Mouse (Mus musculus) heart, adult 11 months (tissue): ENCODE results near the gene Kirrel.

Experiments
- DNase-seq: peaks from one replicate; pipeline ENCODE4 v3.0.0; 2022

Gene Kirrel

GRCm38 (mm10) chr3:87165291-87165881 lies 9.2 kb downstream of the Kirrel start:
- DNase-seq, result peak; percentile 90

- DNase-seq, result peak; percentile 82
Observed at GRCm38 (mm10) chr3:87164099-87164815, 10.3 kb downstream of the Kirrel start.

GRCm38 (mm10) chr3:87163116-87163515 lies 11.4 kb downstream of the Kirrel start:
- DNase-seq, result peak; percentile 89

DNA sequence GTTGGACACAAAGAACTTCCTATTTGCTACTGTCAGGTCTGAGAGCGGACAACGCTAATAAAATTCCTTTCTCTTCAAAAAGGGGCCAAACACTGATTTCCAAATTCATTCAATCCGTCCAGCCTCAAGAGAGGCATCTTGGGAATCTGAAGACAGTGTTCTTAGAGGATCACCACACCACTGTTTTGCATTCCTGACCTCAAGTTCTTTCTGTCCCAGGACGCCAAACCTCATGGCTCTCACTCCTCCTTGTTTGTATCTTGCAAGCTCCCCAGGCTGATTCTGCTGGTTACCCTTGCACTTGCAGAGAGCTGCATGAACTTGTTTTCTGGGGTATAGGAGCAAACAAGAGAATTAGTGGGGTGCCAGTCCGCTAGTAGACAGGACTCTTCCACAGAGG lies 12.2 kb downstream of the Kirrel start:
- peak; percentile 94 for DNase-seq

- DNase-seq, result peak; percentile 88
Observed at GRCm38 (mm10) chr3:87161601-87162000, 12.9 kb downstream of the Kirrel start.

DNA sequence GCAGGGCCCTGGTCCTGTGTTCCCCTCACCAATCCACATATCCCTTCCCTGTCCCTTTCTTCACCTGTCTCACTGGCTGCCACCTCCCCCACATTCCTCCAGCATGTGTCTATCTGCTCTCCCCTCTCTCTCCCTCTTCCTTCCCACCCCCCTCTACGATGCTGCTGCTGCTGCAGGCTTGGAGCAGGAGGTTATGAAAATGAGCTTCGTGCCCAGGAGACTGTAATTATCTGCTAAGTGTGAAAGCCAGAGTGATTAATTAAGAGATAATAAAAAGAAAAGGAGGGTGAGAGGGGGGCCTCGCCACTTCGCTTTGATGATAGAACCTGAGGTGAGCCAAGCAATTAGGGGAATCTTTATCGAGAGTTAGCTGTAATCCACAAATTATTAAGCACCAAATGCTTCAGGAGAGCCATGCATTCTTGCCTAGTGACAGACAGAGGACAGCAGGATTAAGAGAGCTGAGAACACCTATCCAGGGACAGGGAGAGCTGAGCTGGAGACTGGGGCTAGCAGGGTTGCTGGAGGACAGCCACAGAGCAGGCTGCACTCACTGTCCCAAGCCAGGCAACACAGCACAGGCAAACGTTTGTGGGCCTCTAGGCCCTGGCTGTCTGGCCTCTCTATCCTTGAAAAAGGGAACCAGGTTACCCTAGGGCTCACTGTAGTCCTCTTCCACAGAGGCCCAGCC lies 13.6 kb downstream of the Kirrel start:
- DNase-seq, result peak; percentile 90

DNA sequence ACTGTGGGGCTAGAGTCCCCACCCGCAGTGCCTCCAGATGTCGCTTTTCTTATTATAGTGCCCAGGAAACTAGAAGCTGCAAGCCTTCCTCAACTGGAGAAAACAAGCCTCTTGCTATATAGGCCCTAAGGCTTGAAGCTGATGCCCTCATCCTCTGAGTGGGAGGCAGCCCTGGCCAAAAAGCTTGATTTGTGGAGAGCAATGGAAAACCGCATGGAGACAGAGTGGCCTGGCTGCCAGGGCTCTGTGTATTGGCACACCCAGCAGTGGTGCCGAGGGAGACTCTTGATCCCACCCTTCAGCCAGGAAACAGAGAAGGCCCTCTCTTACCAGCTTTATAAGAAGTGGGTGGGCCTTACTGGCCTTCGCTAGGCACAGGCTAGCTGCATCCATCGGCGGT lies 15.4 kb downstream of the Kirrel start:
- DNase-seq, result peak; percentile 88

DNA sequence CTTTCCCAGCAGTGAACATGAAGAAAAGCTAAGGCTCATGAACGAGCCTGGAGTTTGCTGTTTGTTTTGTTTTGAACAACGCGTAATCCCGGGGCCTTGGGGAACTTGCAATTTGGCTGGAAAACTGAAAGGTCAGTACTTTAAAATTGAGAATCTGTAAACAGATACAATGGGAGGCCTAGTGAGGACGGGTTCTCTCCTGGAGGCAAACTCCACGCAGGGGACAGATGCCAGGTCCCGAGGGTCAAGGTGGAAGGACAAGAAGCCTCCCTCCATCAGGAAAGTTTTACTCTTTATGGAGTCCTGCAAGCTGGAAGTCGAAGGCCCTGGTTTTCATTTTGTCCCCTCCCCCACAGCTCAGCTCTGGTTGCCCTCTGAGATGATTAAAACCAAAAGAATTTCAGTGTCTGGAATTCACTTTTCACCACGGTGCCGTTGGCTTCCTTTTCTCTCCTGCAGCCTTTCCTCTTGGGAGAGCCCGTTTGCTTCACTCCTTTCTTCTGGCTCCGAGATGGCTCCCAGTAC lies 16.7 kb downstream of the Kirrel start:
- DNase-seq, result peak; percentile 96

- DNase-seq, result no peak
Observed at GRCm38 (mm10) chr3:87157297-87157696, 17.2 kb downstream of the Kirrel start.

GRCm38 (mm10) chr3:87154398-87155287 lies 19.9 kb downstream of the Kirrel start:
- no peak for DNase-seq

DNA sequence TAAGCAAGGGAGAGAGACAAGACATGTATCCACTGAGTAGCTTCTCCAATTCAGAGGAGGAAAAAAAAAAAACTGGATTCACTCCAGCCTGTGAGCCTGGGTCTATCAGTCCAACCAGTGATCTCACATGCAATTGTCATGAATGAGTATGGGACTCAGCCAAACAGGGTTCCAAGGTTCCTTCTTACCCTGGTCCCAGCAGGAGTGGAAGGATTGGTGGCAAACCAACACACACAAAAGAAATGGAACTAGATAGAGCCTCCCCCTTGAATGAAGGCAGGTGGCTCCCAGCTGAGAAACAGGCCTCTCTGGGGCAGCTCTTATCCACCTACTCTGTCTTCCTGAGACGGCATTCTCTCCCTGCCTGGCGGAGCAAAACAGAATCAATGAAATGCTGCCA lies 21.5 kb downstream of the Kirrel start:
- peak; percentile 92 for DNase-seq

DNA sequence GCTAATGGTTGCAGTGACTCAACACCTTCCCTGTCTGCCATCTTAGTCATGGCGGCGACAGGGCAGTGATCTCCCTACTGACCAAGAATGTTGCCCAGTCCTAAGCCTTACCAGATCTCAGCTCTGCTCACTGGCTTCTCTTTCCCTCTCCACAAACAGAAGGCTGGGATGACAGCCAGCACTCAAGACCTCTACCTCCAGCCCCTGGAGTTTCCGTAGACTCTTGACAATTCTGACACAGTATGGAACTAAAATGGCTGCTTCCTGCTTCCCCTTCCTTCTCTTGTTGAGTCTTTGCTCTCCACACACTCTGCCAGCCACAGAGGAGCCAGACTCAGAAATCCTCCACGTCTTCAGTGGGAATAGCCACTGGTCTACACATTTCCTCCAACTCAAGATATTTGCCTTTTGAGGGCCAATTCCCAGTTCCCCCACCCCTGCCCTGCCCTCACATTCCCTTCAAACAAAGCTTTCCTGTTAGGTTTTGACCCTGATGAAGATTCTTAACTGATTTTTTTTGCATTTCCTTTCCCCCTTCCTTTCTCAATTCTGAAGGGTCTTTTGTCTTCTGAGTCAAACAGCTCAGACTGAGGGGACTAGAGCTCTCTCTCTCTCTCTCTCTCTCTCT lies 22.3 kb downstream of the Kirrel start:
- DNase-seq, result peak; percentile 88

DNA sequence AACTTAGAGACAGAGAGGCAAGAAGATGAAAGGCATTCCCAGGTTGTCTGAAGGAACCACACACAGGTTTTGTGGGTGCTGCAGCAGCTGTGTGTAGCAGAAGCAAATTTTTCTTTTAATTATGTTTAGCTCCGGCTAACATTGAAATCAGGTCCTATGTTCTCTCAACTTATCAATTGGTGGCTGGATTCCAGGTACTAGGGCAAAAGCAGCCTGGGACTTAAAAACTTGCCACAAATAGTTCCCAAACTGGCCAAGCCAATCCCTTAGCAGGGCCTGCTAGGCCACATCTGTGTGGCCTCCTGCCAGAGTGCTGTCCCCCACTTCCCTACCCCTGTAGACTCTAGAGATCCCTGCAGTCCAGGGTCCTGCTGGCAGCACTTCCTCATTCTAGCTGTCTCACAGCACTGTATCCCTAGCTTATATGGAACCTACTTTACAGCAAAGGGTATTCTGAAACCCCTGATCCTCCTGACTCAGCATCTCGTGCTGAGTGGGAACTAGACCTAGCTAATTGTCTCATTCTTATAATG lies 23.2 kb downstream of the Kirrel start:
- peak; percentile 97 for DNase-seq

- peak; percentile 97 for DNase-seq
Observed at GRCm38 (mm10) chr3:87150689-87151244, 23.8 kb downstream of the Kirrel start.

- DNase-seq, result no peak
Observed at GRCm38 (mm10) chr3:87150056-87150688, 24.4 kb downstream of the Kirrel start.

GRCm38 (mm10) chr3:87149425-87149824 lies 25.1 kb downstream of the Kirrel start:
- DNase-seq, result no peak

GRCm38 (mm10) chr3:87144476-87145240 lies 29.9 kb downstream of the Kirrel start:
- DNase-seq, result no peak

- no peak for DNase-seq
Observed at GRCm38 (mm10) chr3:87140284-87140683, 34.3 kb downstream of the Kirrel start.

DNA sequence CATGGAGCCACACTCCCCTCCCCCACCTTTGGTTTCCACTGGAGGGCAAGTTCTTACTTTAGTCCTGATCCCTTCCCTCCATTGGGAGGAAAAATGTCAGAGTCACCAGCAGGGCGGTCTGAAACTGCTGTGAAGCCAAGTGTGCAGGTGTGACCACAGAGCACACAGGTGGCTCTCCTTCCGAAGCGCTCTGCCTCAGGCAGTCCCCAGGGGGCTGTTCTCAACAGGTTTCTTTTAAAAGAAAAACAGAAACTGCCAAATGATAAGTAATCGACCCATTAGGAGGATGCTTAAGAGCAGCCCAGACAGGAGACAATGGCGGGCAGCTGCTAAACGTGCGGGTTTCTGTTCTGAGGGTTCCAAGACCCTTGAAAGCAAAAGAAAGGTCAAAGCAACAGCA lies 37.8 kb downstream of the Kirrel start:
- no peak for DNase-seq

DNA sequence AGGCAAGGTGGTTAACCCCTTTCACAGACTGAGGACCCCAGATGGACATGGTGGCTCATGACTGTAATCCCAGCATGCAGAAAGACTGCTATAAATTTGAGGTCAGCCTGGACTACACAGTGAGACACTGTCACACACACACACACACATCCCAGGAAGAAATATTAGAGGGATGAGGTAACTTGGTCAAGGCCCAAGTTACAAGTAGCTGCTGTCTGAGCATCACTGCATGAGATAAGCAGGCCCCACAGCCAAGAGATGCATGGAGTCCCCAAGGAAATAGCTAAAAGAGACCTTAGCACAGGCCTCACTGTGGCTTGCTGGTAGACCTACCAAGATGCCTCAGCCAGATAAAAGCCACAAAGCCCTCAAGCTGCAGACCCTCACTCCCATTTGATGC lies 39.6 kb downstream of the Kirrel start:
- DNase-seq, result peak; percentile 94
